Mouse (Mus musculus) megakaryocyte, embryonic 14.5 days (primary cell): ENCODE measurements at regions not wholly inside any gene's neighbourhood (a gene's known extent, or its start where the extent isn't known, plus 50 kb on each side); places are given as distances from the start of the nearest gene placed in this dataset.

ENCODE experiments used
- H3K27me3 ChIP-seq: replicated peaks from 2 replicates; pipeline ENCODE3; 2012; ENCODE audit warnings: inconsistent platforms
- H3K36me3 ChIP-seq: replicated peaks from 2 replicates; pipeline ENCODE3; 2012; ENCODE audit warnings: low read length, inconsistent platforms, mixed read lengths
- H3K4me1 ChIP-seq: 2 replicates; pipeline ENCODE4 v1.6.1; 2012; ENCODE audit warnings: inconsistent platforms
- H3K4me3 ChIP-seq: replicated peaks from 2 replicates; pipeline ENCODE3; 2012; ENCODE audit warnings: moderate library complexity, mild to moderate bottlenecking, inconsistent platforms
- H3K9me3 ChIP-seq: 2 replicates; pipeline ENCODE4 v1.6.1; 2012; ENCODE audit warnings: inconsistent platforms
- FLI1 ChIP-seq: IDR thresholded peaks from 2 replicates; pipeline ENCODE4 v1.6.1; 2012; ENCODE audit warnings: low read length, inconsistent platforms, mixed read lengths
- GATA1 ChIP-seq: IDR thresholded peaks from 3 replicates; pipeline ENCODE4 v1.6.1; 2012; ENCODE audit warnings: mixed read lengths, low read length, inconsistent platforms, borderline replicate concordance

GRCm38 (mm10) chr11:19389136-19389535 lies 370.4 kb upstream of the Meis1 start:
- no peaks in the 10 kb centered on the region for H3K9me3 ChIP-seq
- H3K4me1 ChIP-seq: no peaks in the 10 kb centered on the region
- TF ChIP-seq FLI1: no peak
- TF ChIP-seq GATA1: no peak
- H3K27me3 ChIP-seq: no peaks in the 10 kb centered on the region
- H3K4me3 ChIP-seq: no peak overlapping the region
- H3K36me3 ChIP-seq: no peaks in the 10 kb centered on the region

- Histone ChIP-seq H3K36me3 (no peaks in the 10 kb centered on the region), H3K9me3 (no peaks in the 10 kb centered on the region), H3K27me3 (no peaks in the 10 kb centered on the region), H3K4me1 (no peaks in the 10 kb centered on the region), H3K4me3 (no peak overlapping the region)
- TF ChIP-seq GATA1 (no peak), FLI1 (no peak)
These were observed 373.4 kb upstream of the Meis1 start for GRCm38 (mm10) chr11:19392190-19392589.

- Histone ChIP-seq H3K36me3 (no peaks in the 10 kb centered on the region), H3K4me3 (no peak overlapping the region), H3K27me3 (no peaks in the 10 kb centered on the region), H3K9me3 (no peaks in the 10 kb centered on the region), H3K4me1 (no peaks in the 10 kb centered on the region)
- TF ChIP-seq GATA1: no peak
- no peak for TF ChIP-seq FLI1
These were observed 375.6 kb upstream of the Meis1 start for GRCm38 (mm10) chr11:19394372-19394771.

- Histone ChIP-seq H3K36me3 (no peaks in the 10 kb centered on the region), H3K4me3 (no peak overlapping the region), H3K27me3 (no peaks in the 10 kb centered on the region), H3K9me3 (no peaks in the 10 kb centered on the region), H3K4me1 (no peaks in the 10 kb centered on the region)
- TF ChIP-seq GATA1 (no peak), FLI1 (no peak)
These were observed 381.6 kb upstream of the Meis1 start for GRCm38 (mm10) chr11:19400396-19400795.

- Histone ChIP-seq H3K27me3 (no peaks in the 10 kb centered on the region), H3K9me3 (peaks cover 10% of the 10 kb centered on the region)
- no peak for TF ChIP-seq GATA1
- TF ChIP-seq FLI1: no peak
These were observed 401.4 kb upstream of the Meis1 start for GRCm38 (mm10) chr11:19420143-19420542.

GRCm38 (mm10) chr11:19423268-19423667 lies 404.5 kb upstream of the Meis1 start:
- TF ChIP-seq GATA1 (no peak), FLI1 (no peak)
- Histone ChIP-seq H3K9me3 (peaks cover 13% of the 10 kb centered on the region), H3K36me3 (no peaks in the 10 kb centered on the region), H3K27me3 (no peaks in the 10 kb centered on the region), H3K4me1 (no peaks in the 10 kb centered on the region), H3K4me3 (no peak overlapping the region)

More at GRCm38 (mm10) chr11:19420143-19420542, 401.4 kb upstream of the Meis1 start:
- Histone ChIP-seq H3K4me1 (no peaks in the 10 kb centered on the region), H3K4me3 (no peak overlapping the region), H3K36me3 (no peaks in the 10 kb centered on the region)

- Histone ChIP-seq H3K4me1 (no peaks in the 10 kb centered on the region), H3K4me3 (no peak overlapping the region), H3K27me3 (no peaks in the 10 kb centered on the region), H3K9me3 (peaks cover 13% of the 10 kb centered on the region), H3K36me3 (no peaks in the 10 kb centered on the region)
- TF ChIP-seq GATA1: no peak
- TF ChIP-seq FLI1: no peak
These were observed 405.3 kb upstream of the Meis1 start for GRCm38 (mm10) chr11:19423841-19424815.

GRCm38 (mm10) chr11:19427559-19427958 lies 408.8 kb upstream of the Meis1 start:
- TF ChIP-seq GATA1 (no peak), FLI1 (no peak)
- Histone ChIP-seq H3K36me3 (no peaks in the 10 kb centered on the region), H3K9me3 (peaks cover 9% of the 10 kb centered on the region)

GRCm38 (mm10) chr11:19433680-19434619 lies 415.2 kb upstream of the Meis1 start:
- Histone ChIP-seq H3K4me1 (no peaks in the 10 kb centered on the region), H3K9me3 (peaks cover 7% of the 10 kb centered on the region), H3K4me3 (no peak overlapping the region), H3K27me3 (no peaks in the 10 kb centered on the region), H3K36me3 (no peaks in the 10 kb centered on the region)
- no peak for TF ChIP-seq FLI1
- no peak for TF ChIP-seq GATA1

More at GRCm38 (mm10) chr11:19427559-19427958, 408.8 kb upstream of the Meis1 start:
- H3K4me3 ChIP-seq: no peak overlapping the region
- no peaks in the 10 kb centered on the region for H3K27me3 ChIP-seq
- no peaks in the 10 kb centered on the region for H3K4me1 ChIP-seq

GRCm38 (mm10) chr11:19438385-19438784 lies 419.6 kb upstream of the Meis1 start:
- Histone ChIP-seq H3K4me3 (no peak overlapping the region), H3K9me3 (peaks cover 14% of the 10 kb centered on the region), H3K4me1 (no peaks in the 10 kb centered on the region), H3K36me3 (no peaks in the 10 kb centered on the region), H3K27me3 (no peaks in the 10 kb centered on the region)
- TF ChIP-seq FLI1 (no peak), GATA1 (no peak)
